Mouse (Mus musculus) G1E (cell line): ENCODE measurements around the gene Tbk1.

Source experiments
- CTCF ChIP-seq: IDR thresholded peaks from 2 replicates; pipeline ENCODE4 v1.5.1; 2012; ENCODE audit warnings: low read depth, low read length, inconsistent platforms, mixed read lengths
- GATA1 ChIP-seq: IDR thresholded peaks from 2 replicates; pipeline ENCODE4 v1.6.1; 2012; ENCODE audit warnings: borderline replicate concordance, low read length, inconsistent platforms, mixed read lengths
- GATA2 ChIP-seq: IDR thresholded peaks from 2 replicates; pipeline ENCODE4 v1.6.1; 2012; ENCODE audit warnings: low read depth, low read length, inconsistent platforms, borderline replicate concordance
- POLR2AphosphoS5 ChIP-seq: IDR thresholded peaks from 2 replicates; pipeline ENCODE4 v1.6.1; 2012; ENCODE audit warnings: low read depth, low read length, inconsistent platforms; ENCODE audit not compliant: insufficient replicate concordance
- TAL1 ChIP-seq: conservative IDR thresholded peaks from 2 replicates; pipeline ENCODE4 v1.6.1; 2012; ENCODE audit warnings: low read depth, low read length, inconsistent platforms, mixed read lengths

DNA sequence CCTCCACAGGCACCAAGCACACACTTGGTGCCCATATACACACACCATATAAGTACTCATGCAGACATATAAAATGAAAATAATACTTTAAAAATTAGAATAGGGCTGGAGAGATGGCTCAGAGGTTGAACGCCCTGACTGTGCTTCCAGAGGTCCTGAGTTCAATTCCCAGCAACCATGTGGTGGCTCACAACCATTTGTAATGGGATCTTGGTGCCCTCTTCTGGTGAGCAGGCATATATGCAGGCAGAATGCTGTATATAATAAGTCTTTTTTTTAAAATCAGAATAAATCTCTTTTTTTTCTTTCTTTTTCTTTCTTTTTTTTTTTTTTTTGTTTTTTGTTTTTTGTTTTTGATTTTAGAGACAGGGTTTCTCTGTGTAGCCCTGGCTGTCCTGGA is 57.3 kb downstream of the Tbk1 start:
- no peak for TF ChIP-seq CTCF
- TF ChIP-seq GATA1 = no peak
- TF ChIP-seq TAL1 = no peak
- no peak for TF ChIP-seq GATA2
- no peak for TF ChIP-seq POLR2AphosphoS5
